Mouse (Mus musculus): ENCODE results near the gene Mast4. TPM values are rescaled to one million over a fixed set of nuclear protein-coding genes. Genes with fewer than 3 reads are reported as not detected.

The Mast4 gene
- polyA plus RNA-seq, 1 experiment from 2014 or later: 36.9 TPM

- ATAC-seq (replicated peaks; ENCODE audit: extremely low read depth, insufficient read depth, low FRiP score): no peak
- Histone ChIP-seq H3K27ac (ENCODE audit: low read length) (no peak overlapping the region), H3K9ac (ENCODE audit: low read length) (no peak overlapping the region), H3K9me3 (replicated peaks; ENCODE audit: control insufficient read depth, low read length) (no peaks in the 10 kb centered on the region), H3K4me1 (ENCODE audit: control insufficient read depth, insufficient read depth, low read length) (no peaks in the 10 kb centered on the region), H3K27me3 (ENCODE audit: control insufficient read depth, insufficient read depth, low read length) (no peaks in the 10 kb centered on the region), H3K4me2 (ENCODE audit: low read depth, low read length) (no peak overlapping the region), H3K4me3 (ENCODE audit: low read length) (no peak overlapping the region), H3K36me3 (ENCODE audit: control insufficient read depth, insufficient read depth) (peaks cover 47% of the 10 kb centered on the region)
- WGBS: 66% methylated on average over 8 of the region's 8 CpGs
Measured at GRCm38 (mm10) chr13:102770194-102770593, 564.1 kb downstream of the Mast4 start.

DNA sequence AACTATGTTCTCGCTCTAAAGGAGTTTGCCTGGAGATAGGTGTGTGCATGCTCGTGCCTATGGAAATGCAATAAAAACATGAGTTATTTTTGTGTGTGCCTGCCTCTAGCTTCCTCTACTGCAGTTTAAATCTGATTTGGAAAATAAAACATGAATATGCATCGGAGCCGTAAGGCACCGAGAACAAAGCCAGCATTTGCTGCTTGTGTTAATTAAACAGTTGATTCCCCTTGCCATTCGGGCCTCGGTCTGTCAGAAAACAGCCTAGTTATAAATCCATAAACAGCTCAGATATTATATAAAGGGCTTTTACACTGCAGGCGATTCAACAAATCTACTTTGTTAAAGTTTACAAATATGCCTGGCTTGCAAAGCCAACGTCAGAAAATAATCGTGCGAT lies 565.8 kb downstream of the Mast4 start:
- 93% methylated on average over 11 of the region's 11 CpGs for WGBS
- H3K9me3 ChIP-seq (replicated peaks; ENCODE audit: control insufficient read depth, low read length): no peaks in the 10 kb centered on the region
- peaks cover 47% of the 10 kb centered on the region for H3K36me3 ChIP-seq (ENCODE audit: control insufficient read depth, insufficient read depth)
- no peak overlapping the region for H3K4me2 ChIP-seq (ENCODE audit: low read depth, low read length)
- H3K27ac ChIP-seq (ENCODE audit: low read length): no peak overlapping the region
- ATAC-seq (replicated peaks; ENCODE audit: extremely low read depth, insufficient read depth, low FRiP score): no peak
- H3K4me3 ChIP-seq (ENCODE audit: low read length): no peak overlapping the region
- H3K9ac ChIP-seq (ENCODE audit: low read length): no peak overlapping the region
- H3K4me1 ChIP-seq (ENCODE audit: control insufficient read depth, insufficient read depth, low read length): no peaks in the 10 kb centered on the region; the same call in 1 of the 2 replicates
- no peaks in the 10 kb centered on the region for H3K27me3 ChIP-seq (ENCODE audit: control insufficient read depth, insufficient read depth, low read length)

GRCm38 (mm10) chr13:102767110-102767509 lies 567.2 kb downstream of the Mast4 start:
- no peak overlapping the region for H3K9ac ChIP-seq (ENCODE audit: low read length)
- no peak for ATAC-seq (replicated peaks; ENCODE audit: extremely low read depth, insufficient read depth, low FRiP score)
- peaks cover 41% of the 10 kb centered on the region for H3K36me3 ChIP-seq (ENCODE audit: control insufficient read depth, insufficient read depth)
- no peak overlapping the region for H3K27ac ChIP-seq (ENCODE audit: low read length)
- no peak overlapping the region for H3K4me2 ChIP-seq (ENCODE audit: low read depth, low read length)
- H3K27me3 ChIP-seq (ENCODE audit: control insufficient read depth, insufficient read depth, low read length): no peaks in the 10 kb centered on the region
- H3K9me3 ChIP-seq (replicated peaks; ENCODE audit: control insufficient read depth, low read length): no peaks in the 10 kb centered on the region
- 74% methylated on average over 7 of the region's 7 CpGs for WGBS
- no peak overlapping the region for H3K4me3 ChIP-seq (ENCODE audit: low read length)
- no peaks in the 10 kb centered on the region; the same call in 1 of the 2 replicates for H3K4me1 ChIP-seq (ENCODE audit: control insufficient read depth, insufficient read depth, low read length)

- no peak overlapping the region for H3K9ac ChIP-seq (ENCODE audit: low read length)
- H3K36me3 ChIP-seq (ENCODE audit: control insufficient read depth, insufficient read depth): peaks cover 41% of the 10 kb centered on the region
- no peak overlapping the region for H3K4me3 ChIP-seq (ENCODE audit: low read length)
- no peaks in the 10 kb centered on the region for H3K9me3 ChIP-seq (replicated peaks; ENCODE audit: control insufficient read depth, low read length)
- H3K27me3 ChIP-seq (ENCODE audit: control insufficient read depth, insufficient read depth, low read length): no peaks in the 10 kb centered on the region
- no peak for ATAC-seq (replicated peaks; ENCODE audit: extremely low read depth, insufficient read depth, low FRiP score)
- no peaks in the 10 kb centered on the region; the same call in 1 of the 2 replicates for H3K4me1 ChIP-seq (ENCODE audit: control insufficient read depth, insufficient read depth, low read length)
- no peak overlapping the region for H3K4me2 ChIP-seq (ENCODE audit: low read depth, low read length)
- WGBS: 90% methylated on average over 11 of the region's 11 CpGs
- no peak overlapping the region for H3K27ac ChIP-seq (ENCODE audit: low read length)
Measured at GRCm38 (mm10) chr13:102765216-102765615, 569.1 kb downstream of the Mast4 start.

DNA sequence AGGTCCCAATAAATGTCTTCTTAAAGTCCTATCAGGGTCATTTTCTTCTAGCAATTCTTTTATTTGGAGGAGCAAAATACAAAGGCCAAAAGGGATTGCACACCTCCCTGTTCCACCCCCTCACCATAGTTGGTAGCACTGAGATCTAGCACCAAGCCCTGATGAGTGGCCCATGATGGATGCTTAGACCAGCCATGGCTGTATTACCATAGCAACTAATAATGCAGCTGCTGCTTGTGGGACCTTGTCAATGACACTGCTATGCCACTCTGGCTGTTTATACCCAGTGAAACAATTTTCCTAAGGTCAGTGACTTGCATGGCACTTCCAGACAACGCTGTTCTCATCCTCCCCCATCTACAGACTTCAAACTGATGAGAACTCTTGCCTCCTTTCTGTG lies 570.1 kb downstream of the Mast4 start:
- H3K36me3 ChIP-seq (ENCODE audit: control insufficient read depth, insufficient read depth): peaks cover 46% of the 10 kb centered on the region

DNA sequence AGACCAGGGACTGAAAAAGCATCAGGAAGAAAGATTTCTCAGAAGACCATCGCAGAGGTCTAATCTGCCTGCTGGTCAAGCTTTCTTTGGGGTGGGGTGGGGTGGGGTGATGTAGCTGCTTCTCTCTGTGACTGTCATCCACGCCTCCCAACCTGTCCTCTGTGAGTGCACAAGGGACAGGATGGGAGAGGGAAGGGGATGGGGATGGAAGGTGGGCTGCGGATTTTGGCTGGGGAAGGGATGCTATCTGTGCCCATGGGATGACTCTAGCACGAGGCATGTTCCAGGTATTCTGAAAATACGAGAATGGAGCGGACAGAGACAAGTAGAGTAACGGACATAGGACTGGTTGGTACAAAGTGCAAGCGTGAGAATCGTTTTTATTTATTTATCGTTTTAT lies 572.1 kb downstream of the Mast4 start:
- no peak overlapping the region for H3K9ac ChIP-seq (ENCODE audit: low read length)
- H3K27ac ChIP-seq (ENCODE audit: low read length): no peak overlapping the region
- H3K4me3 ChIP-seq (ENCODE audit: low read length): no peak overlapping the region
- 91% methylated on average over 10 of the region's 10 CpGs for WGBS
- no peak for ATAC-seq (replicated peaks; ENCODE audit: extremely low read depth, insufficient read depth, low FRiP score)
- peaks cover 49% of the 10 kb centered on the region for H3K36me3 ChIP-seq (ENCODE audit: control insufficient read depth, insufficient read depth)
- H3K4me1 ChIP-seq (ENCODE audit: control insufficient read depth, insufficient read depth, low read length): no peaks in the 10 kb centered on the region; the same call in 1 of the 2 replicates
- H3K4me2 ChIP-seq (ENCODE audit: low read depth, low read length): no peak overlapping the region
- H3K27me3 ChIP-seq (ENCODE audit: control insufficient read depth, insufficient read depth, low read length): no peaks in the 10 kb centered on the region
- no peaks in the 10 kb centered on the region for H3K9me3 ChIP-seq (replicated peaks; ENCODE audit: control insufficient read depth, low read length)

More for the DNA sequence above, 570.1 kb downstream of the Mast4 start:
- 68% methylated on average over 1 of the region's 1 CpGs for WGBS
- no peak overlapping the region for H3K27ac ChIP-seq (ENCODE audit: low read length)
- H3K27me3 ChIP-seq (ENCODE audit: control insufficient read depth, insufficient read depth, low read length): no peaks in the 10 kb centered on the region
- H3K4me1 ChIP-seq (ENCODE audit: control insufficient read depth, insufficient read depth, low read length): no peaks in the 10 kb centered on the region; the same call in 1 of the 2 replicates
- H3K4me2 ChIP-seq (ENCODE audit: low read depth, low read length): no peak overlapping the region
- H3K4me3 ChIP-seq (ENCODE audit: low read length): no peak overlapping the region
- ATAC-seq (replicated peaks; ENCODE audit: extremely low read depth, insufficient read depth, low FRiP score): no peak
- H3K9ac ChIP-seq (ENCODE audit: low read length): no peak overlapping the region
- H3K9me3 ChIP-seq (replicated peaks; ENCODE audit: control insufficient read depth, low read length): no peaks in the 10 kb centered on the region

DNA sequence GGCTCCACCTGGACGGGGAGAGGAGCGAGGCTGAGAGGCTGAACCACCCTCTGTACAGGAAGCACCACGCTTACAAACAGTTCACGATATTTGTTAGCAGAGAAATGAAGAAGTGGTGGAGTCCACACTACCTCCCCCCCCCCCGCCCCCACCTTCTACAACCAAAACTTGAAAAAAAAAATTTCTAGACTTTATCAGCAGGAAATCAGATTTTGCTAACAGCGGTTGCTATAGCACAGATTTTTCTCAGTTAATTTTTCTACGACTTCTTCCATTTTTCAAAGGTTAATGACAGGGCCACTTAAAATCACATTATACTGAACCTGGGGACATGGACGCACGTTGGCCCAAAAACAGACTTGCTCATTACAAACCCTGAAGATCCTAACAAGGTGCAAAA lies 572.9 kb downstream of the Mast4 start:
- WGBS: 85% methylated on average over 9 of the region's 9 CpGs
- H3K36me3 ChIP-seq (ENCODE audit: control insufficient read depth, insufficient read depth): peaks cover 45% of the 10 kb centered on the region

DNA sequence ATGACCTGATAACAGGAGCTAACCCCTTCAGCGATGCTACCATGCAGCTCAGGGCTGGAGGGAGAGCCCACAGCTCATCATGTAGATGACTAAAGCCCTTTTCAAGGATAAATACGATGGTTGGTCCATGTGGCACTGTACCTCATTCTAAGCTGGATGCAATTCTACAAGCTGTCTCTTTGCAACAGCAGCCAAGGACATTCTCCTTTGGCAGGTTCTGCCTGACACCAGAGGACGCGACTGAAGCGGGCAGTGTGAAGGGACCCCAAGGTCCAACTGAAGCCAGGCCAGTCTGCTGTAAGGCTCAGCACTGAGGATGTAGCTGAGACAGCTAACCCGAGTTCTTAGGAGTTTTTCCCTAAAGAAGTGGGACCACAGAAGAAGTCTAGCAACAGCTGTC lies 576.3 kb downstream of the Mast4 start:
- ATAC-seq (replicated peaks; ENCODE audit: extremely low read depth, insufficient read depth, low FRiP score): no peak
- no peak overlapping the region for H3K4me2 ChIP-seq (ENCODE audit: low read depth, low read length)
- H3K27ac ChIP-seq (ENCODE audit: low read length): no peak overlapping the region
- peaks cover 51% of the 10 kb centered on the region for H3K36me3 ChIP-seq (ENCODE audit: control insufficient read depth, insufficient read depth)
- H3K9me3 ChIP-seq (replicated peaks; ENCODE audit: control insufficient read depth, low read length): no peaks in the 10 kb centered on the region
- no peaks in the 10 kb centered on the region for H3K27me3 ChIP-seq (ENCODE audit: control insufficient read depth, insufficient read depth, low read length)
- 89% methylated on average over 6 of the region's 6 CpGs for WGBS
- H3K4me3 ChIP-seq (ENCODE audit: low read length): no peak overlapping the region
- no peak overlapping the region for H3K9ac ChIP-seq (ENCODE audit: low read length)
- H3K4me1 ChIP-seq (ENCODE audit: control insufficient read depth, insufficient read depth, low read length): no peaks in the 10 kb centered on the region

More for the DNA sequence above, 572.9 kb downstream of the Mast4 start:
- H3K27ac ChIP-seq (ENCODE audit: low read length): no peak overlapping the region
- H3K4me3 ChIP-seq (ENCODE audit: low read length): no peak overlapping the region
- H3K4me1 ChIP-seq (ENCODE audit: control insufficient read depth, insufficient read depth, low read length): no peaks in the 10 kb centered on the region; the same call in 1 of the 2 replicates
- no peak overlapping the region for H3K4me2 ChIP-seq (ENCODE audit: low read depth, low read length)
- H3K27me3 ChIP-seq (ENCODE audit: control insufficient read depth, insufficient read depth, low read length): no peaks in the 10 kb centered on the region
- ATAC-seq (replicated peaks; ENCODE audit: extremely low read depth, insufficient read depth, low FRiP score): no peak
- H3K9me3 ChIP-seq (replicated peaks; ENCODE audit: control insufficient read depth, low read length): no peaks in the 10 kb centered on the region
- no peak overlapping the region for H3K9ac ChIP-seq (ENCODE audit: low read length)

- H3K27me3 ChIP-seq (ENCODE audit: control insufficient read depth, insufficient read depth, low read length): no peaks in the 10 kb centered on the region
- 82% methylated on average over 8 of the region's 8 CpGs for WGBS
- H3K9me3 ChIP-seq (replicated peaks; ENCODE audit: control insufficient read depth, low read length): no peaks in the 10 kb centered on the region
- no peak for ATAC-seq (replicated peaks; ENCODE audit: extremely low read depth, insufficient read depth, low FRiP score)
- peaks cover 51% of the 10 kb centered on the region for H3K36me3 ChIP-seq (ENCODE audit: control insufficient read depth, insufficient read depth)
- no peak overlapping the region for H3K9ac ChIP-seq (ENCODE audit: low read length)
- H3K4me3 ChIP-seq (ENCODE audit: low read length): no peak overlapping the region
- H3K4me2 ChIP-seq (ENCODE audit: low read depth, low read length): no peak overlapping the region
- H3K4me1 ChIP-seq (ENCODE audit: control insufficient read depth, insufficient read depth, low read length): no peaks in the 10 kb centered on the region
- no peak overlapping the region for H3K27ac ChIP-seq (ENCODE audit: low read length)
Measured at GRCm38 (mm10) chr13:102756071-102756470, 578.2 kb downstream of the Mast4 start.

All from heart, embryonic 16.5 days (tissue).